Mouse (Mus musculus): ENCODE measurements around the gene Rpl13a.

Rpl13a gene

DNA sequence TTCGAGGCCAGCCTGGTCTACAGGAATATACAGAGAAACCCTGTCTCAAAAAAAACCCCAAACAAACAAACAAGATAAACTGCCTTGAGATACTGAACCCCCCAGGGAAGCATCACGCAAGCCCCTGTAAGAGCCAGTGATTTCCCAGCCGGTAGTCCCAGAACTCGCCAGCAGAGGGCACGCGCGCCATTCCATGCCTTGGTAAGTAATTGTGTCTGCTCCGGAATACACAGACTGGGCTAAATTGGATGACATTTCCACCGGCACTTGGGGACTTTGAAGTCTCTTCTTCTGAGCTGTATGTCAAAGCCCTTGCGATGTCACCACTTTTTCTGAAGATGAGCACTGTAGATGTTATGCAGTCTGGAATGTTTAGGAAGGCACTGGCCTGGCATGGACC is 48.7 kb downstream of the Rpl13a start:
- in situ Hi-C loops (cut with MboI; ENCODE audit: low pct_unique_long_range_greater_than_20kb in 1 of 2, low sequenced_read_pairs in 2 of 2, unreplicated experiment in 1 of 2), result no loop called here

DNA sequence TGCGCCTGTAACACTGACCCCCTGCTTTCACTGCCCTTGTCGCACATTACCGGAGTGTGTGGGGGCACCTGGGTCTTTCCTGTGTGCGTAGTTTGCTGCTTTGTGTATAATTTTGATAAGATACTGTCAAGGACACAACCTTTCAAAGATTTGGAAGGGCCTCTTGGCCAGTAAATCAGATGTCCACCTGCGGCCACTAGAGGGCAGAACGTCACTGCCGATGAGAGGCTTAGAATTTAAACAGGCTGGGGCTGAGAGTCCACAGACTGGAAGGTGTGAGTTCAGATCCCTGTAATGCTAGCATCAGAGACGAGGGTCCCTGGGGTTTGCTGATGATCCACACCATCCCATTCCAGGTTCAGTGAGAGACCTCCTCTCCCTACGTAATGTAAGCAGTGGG is 50.0 kb downstream of the Rpl13a start:
- in situ Hi-C loops (cut with MboI; ENCODE audit: low pct_unique_long_range_greater_than_20kb in 1 of 2, low sequenced_read_pairs in 2 of 2, unreplicated experiment in 1 of 2), result no loop called here

DNA sequence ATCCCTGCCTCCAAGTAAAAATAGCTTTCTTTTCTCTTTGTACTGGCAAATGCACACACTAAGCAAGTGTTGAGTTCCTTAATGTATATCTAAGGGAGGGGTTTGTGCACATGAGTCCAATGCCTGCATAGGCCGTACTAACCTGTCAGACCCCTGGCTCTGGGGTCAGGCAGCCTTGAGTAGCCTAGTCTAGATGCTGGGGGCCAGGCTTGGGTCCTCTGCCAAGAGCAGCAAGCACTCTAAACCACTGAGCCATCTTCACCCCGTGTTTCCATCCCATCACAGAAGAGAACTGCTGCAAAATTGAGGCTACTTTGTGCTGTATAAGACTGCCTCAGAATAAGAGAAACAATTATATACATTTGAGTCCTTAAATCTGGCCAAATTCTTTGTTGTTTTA is 50.7 kb downstream of the Rpl13a start:
- in situ Hi-C loops (cut with MboI; ENCODE audit: low pct_unique_long_range_greater_than_20kb in 1 of 2, low sequenced_read_pairs in 2 of 2, unreplicated experiment in 1 of 2), result no loop called here

DNA sequence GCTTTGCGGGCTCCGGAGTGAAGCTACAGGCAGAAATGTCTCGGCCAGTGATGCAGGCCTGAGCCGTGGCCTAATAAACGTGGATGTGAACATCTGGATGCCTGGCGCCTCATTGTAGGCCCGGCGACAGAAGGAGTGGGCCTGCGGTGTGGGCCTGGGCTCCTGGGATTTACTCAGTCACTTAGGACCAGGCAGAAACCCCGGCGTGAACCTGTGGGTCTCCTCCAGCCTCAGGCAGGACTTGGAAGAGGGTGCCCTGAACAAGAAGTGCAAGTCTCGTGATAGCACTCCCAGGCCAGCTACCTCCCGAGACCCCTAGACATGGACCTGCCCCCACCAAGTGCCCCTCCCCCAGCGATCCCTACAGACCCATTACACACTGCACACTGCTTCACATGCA is 51.2 kb downstream of the Rpl13a start:
- in situ Hi-C loops (cut with MboI; ENCODE audit: low pct_unique_long_range_greater_than_20kb in 1 of 2, low sequenced_read_pairs in 2 of 2, unreplicated experiment in 1 of 2), result no loop called here

DNA sequence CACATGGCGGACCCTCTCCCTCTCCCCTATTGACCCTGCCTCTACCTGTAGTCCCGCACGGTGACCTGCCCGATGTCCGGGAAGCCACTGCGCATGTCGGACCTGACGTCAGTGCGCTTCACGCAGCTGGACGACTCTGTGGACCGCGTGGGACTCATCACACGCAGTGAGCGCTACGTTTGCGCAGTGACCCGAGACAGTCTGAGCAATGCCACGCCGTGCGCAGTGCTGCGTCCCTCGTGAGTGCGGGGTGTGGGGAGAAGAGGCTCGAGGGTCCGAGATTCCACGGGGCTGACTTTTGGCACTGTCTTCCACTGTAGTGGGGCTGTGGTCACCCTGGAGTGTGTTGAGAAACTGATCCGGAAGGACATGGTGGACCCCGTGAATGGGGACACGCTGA is 52.1 kb downstream of the Rpl13a start:
- in situ Hi-C loops (cut with MboI; ENCODE audit: low pct_unique_long_range_greater_than_20kb in 1 of 2, low sequenced_read_pairs in 2 of 2, unreplicated experiment in 1 of 2), result no loop called here

Data from mouse embryonic stem cell (cell line).